Mouse (Mus musculus) cerebellum, adult 2 months (tissue): ENCODE results near the gene Klc1.

Experiments used
- CTCF ChIP-seq: fragments of 200-500 bp; IDR thresholded peaks from 2 replicates; pipeline ENCODE4 v1.5.1; 2011; ENCODE audit warnings: low read depth, mild to moderate bottlenecking, control low read depth, low read length, moderate library complexity, borderline replicate concordance; ENCODE audit not compliant: insufficient read depth
- POLR2A ChIP-seq: fragments of 200-500 bp; IDR thresholded peaks from 2 replicates; pipeline ENCODE4 v1.6.1; 2011; ENCODE audit warnings: low read length, control low read depth, borderline replicate concordance; ENCODE audit not compliant: insufficient read depth

DNA sequence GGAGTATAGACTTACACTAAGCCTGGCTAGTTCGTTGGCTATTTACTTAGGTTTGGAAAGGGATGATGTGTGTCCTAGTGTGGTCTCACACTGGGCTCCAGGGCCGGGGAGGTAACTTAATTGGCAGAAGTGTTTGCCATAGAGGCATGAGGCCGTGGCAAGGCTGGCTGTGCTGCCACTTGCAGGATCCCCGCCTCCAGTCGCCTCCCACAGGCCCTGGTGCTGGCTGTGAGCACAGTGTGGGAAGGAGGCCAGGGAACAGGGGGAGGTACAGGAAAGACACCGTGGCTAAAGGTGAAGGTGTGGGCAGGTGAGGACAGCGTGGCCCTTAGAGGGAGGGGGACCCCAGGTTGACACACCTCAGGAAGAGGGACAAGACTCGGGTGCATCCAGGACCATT is 61.3 kb downstream of the Klc1 start:
- TF ChIP-seq CTCF (no peak), POLR2A (no peak)
